Mouse (Mus musculus): Measurements from ENCODE around the gene Epn1. TPM values are rescaled to one million over a fixed set of nuclear protein-coding genes. Genes with fewer than 3 reads are reported as not detected.

The Epn1 gene
- polyA plus RNA-seq, 1 experiment from 2014 or later: 51.4 TPM

Small RNA genes within 50 kb of the gene (microRNA-seq; reads per million reads assigned to microRNA genes)
- gene Gm26217: not detected

Other genes with a start within 250 kb of the Epn1 start
- 0.04 TPM in 2 replicates for gene Shisa7, start 235.5 kb upstream of the Epn1 start, polyA plus RNA-seq (2015; fragmentation: Nextera tagmentation; extraction: Ambion mirVana)
- gene Isoc2b, start 210.0 kb upstream of the Epn1 start, polyA plus RNA-seq (2015; fragmentation: Nextera tagmentation; extraction: Ambion mirVana): 3.7 and 3.8 TPM in 2 replicates
- 1.4 TPM in 2 replicates for gene Isoc2a, start 203.1 kb upstream of the Epn1 start, polyA plus RNA-seq (2015; fragmentation: Nextera tagmentation; extraction: Ambion mirVana)
- 0.27 TPM in 1 of 2 replicates, not detected in the other for gene Gm36210, start 173.7 kb upstream of the Epn1 start, polyA plus RNA-seq (2015; fragmentation: Nextera tagmentation; extraction: Ambion mirVana)
- 2.4 and 2.9 TPM in 2 replicates for gene Zfp628, start 165.0 kb upstream of the Epn1 start, polyA plus RNA-seq (2015; fragmentation: Nextera tagmentation; extraction: Ambion mirVana)
- 4.2 and 5.8 TPM in 2 replicates for gene Nat14, start 158.2 kb upstream of the Epn1 start, polyA plus RNA-seq (2015; fragmentation: Nextera tagmentation; extraction: Ambion mirVana)
- 1.5 and 2.0 TPM in 2 replicates for gene Ssc5d, start 154.4 kb upstream of the Epn1 start, polyA plus RNA-seq (2015; fragmentation: Nextera tagmentation; extraction: Ambion mirVana)
- gene Sbk2, start 115.8 kb upstream of the Epn1 start, polyA plus RNA-seq (2015; fragmentation: Nextera tagmentation; extraction: Ambion mirVana): 4.0 and 5.8 TPM in 2 replicates
- 0.12 and 0.55 TPM in 2 replicates for gene Sbk3, start 109.1 kb upstream of the Epn1 start, polyA plus RNA-seq (2015; fragmentation: Nextera tagmentation; extraction: Ambion mirVana)
- gene Zfp579, start 84.1 kb upstream of the Epn1 start, polyA plus RNA-seq (2015; fragmentation: Nextera tagmentation; extraction: Ambion mirVana): 20.8 and 25.7 TPM in 2 replicates
- 10.7 and 12.3 TPM in 2 replicates for gene Zfp524, start 65.8 kb upstream of the Epn1 start, polyA plus RNA-seq (2015; fragmentation: Nextera tagmentation; extraction: Ambion mirVana)
- gene Fiz1, start 65.5 kb upstream of the Epn1 start, polyA plus RNA-seq (2015; fragmentation: Nextera tagmentation; extraction: Ambion mirVana): 25.6 and 28.4 TPM in 2 replicates
- gene Gm44973, start 64.7 kb upstream of the Epn1 start, polyA plus RNA-seq (2015; fragmentation: Nextera tagmentation; extraction: Ambion mirVana): not detected in 2 replicates
- 3.8 and 4.4 TPM in 2 replicates for gene Zfp865, start 59.9 kb upstream of the Epn1 start, polyA plus RNA-seq (2015; fragmentation: Nextera tagmentation; extraction: Ambion mirVana)
- 2.1 and 4.2 TPM in 2 replicates for gene Ccdc106, start 59.7 kb upstream of the Epn1 start, polyA plus RNA-seq (2015; fragmentation: Nextera tagmentation; extraction: Ambion mirVana)
- gene 4632433K11Rik, start 46.1 kb upstream of the Epn1 start, polyA plus RNA-seq (2015; fragmentation: Nextera tagmentation; extraction: Ambion mirVana): not detected in 2 replicates
- 5.4 and 5.7 TPM in 2 replicates for gene Zfp784, start 41.8 kb upstream of the Epn1 start, polyA plus RNA-seq (2015; fragmentation: Nextera tagmentation; extraction: Ambion mirVana)
- 16.4 and 18.7 TPM in 2 replicates for gene Zfp580, start 28.7 kb upstream of the Epn1 start, polyA plus RNA-seq (2015; fragmentation: Nextera tagmentation; extraction: Ambion mirVana)
- gene U2af2, start 18.1 kb upstream of the Epn1 start, polyA plus RNA-seq (2015; fragmentation: Nextera tagmentation; extraction: Ambion mirVana): 69.8 and 77.4 TPM in 2 replicates
- gene Rfpl4, start 36.7 kb downstream of the Epn1 start, polyA plus RNA-seq (2015; fragmentation: Nextera tagmentation; extraction: Ambion mirVana): 0.11 TPM in 1 of 2 replicates, not detected in the other
- 1.6 and 1.8 TPM in 2 replicates for gene Rasl2-9, start 45.7 kb downstream of the Epn1 start, polyA plus RNA-seq (2015; fragmentation: Nextera tagmentation; extraction: Ambion mirVana)
- 0.03 and 0.05 TPM in 2 replicates for gene Vmn1r55, start 69.4 kb downstream of the Epn1 start, polyA plus RNA-seq (2015; fragmentation: Nextera tagmentation; extraction: Ambion mirVana)
- not detected in 2 replicates for gene Vmn1r56, start 116.5 kb downstream of the Epn1 start, polyA plus RNA-seq (2015; fragmentation: Nextera tagmentation; extraction: Ambion mirVana)
- gene Vmn1r57, start 138.3 kb downstream of the Epn1 start, polyA plus RNA-seq (2015; fragmentation: Nextera tagmentation; extraction: Ambion mirVana): not detected in 2 replicates